In the genomic region with DNA sequence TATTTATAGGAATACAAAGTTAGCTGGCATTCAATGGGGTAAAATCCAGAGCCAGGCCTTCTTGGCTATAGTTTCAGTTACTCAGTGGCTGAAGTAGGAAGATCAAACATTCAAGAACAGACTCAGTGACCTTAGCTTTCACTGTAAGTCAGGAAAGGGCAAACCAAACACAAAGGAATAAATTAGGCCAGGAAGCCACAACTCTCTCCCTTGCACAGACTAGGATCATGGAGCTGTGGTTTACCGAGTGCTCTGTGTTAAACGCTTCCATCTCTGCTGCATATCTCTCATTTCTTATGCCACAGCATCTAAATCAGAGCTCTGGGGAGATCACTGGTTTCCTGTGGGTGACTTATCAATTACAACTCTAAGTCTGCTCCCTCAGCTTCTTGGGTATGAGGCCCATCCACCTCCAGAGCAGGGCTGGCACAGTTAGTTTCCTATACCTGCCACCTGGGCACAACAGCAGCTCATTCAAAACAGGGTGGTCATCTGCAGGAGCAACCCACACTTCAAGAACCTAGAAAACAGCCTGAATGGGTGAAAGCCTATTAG, we compare ENCODE assay signal across 9 mouse cellular contexts. TPM values are rescaled to one million over a fixed set of nuclear protein-coding genes. Genes with fewer than 3 reads are reported as not detected.
DNase-seq lines count a peak whose midpoint lies in the region; ATAC-seq and TF ChIP-seq lines count a peak whose summit lies in the region.
"Had no signal": no experiment of that assay in that cellular context is flagged by ENCODE, and none has a peak within 500 bp of the region (broad histone marks: within the 10 kb centered on the region; RNA-seq: fewer than 3 reads in every experiment).

No protein-coding gene starts in this region.

- no peak for ATAC-seq in lung, embryonic 16.5 days (ENCODE audit: low read depth)
- no peak for ATAC-seq in intestine, postnatal 0 days
- no peak for ATAC-seq in stomach, postnatal 0 days (ENCODE audit: low FRiP score, low TSS enrichment)

- H3K4me2 ChIP-seq in lung, embryonic 16.5 days (ENCODE audit: low read depth, low read length) = no peak overlapping the region
- H3K4me2 ChIP-seq in intestine, postnatal 0 days (replicated peaks; ENCODE audit: low read depth) = no peak overlapping the region
- no peak overlapping the region for H3K4me2 ChIP-seq in stomach, postnatal 0 days (replicated peaks; ENCODE audit: low read depth)

- no peak for DNase-seq in heart, embryonic 10.5 days (ENCODE audit: low spot score)
- no peak for DNase-seq in heart, postnatal 25 days (ENCODE audit: low spot score)
- DNase-seq in lung, adult 2 months = no peak
- DNase-seq in stomach, postnatal 0 days (ENCODE audit: low spot score) = no peak
- no peak for DNase-seq in cerebellum, postnatal 14 days
- DNase-seq in MN1 (ENCODE audit: low spot score) = no peak

- no peak for TF ChIP-seq CTCF in lung, adult 2 months (IDR thresholded peaks at IDR 0.05; ENCODE audit: insufficient read depth, low read length)
- TF ChIP-seq CTCF in intestine, postnatal 0 days (IDR thresholded peaks at IDR 0.05; ENCODE audit: low read depth) = no peak
- no peak for TF ChIP-seq CTCF in stomach, postnatal 0 days (IDR thresholded peaks at IDR 0.05; ENCODE audit: low read depth)

- intact Hi-C loops in heart, postnatal 25 days (cut with DNase I) = no loop called here

- no peaks in the 10 kb centered on the region for H3K9me3 ChIP-seq in heart, embryonic 10.5 days
- H3K9me3 ChIP-seq in lung, embryonic 16.5 days (ENCODE audit: control insufficient read depth, low read length) = no peaks in the 10 kb centered on the region
- no peaks in the 10 kb centered on the region for H3K9me3 ChIP-seq in intestine, postnatal 0 days (ENCODE audit: control insufficient read depth)
- H3K9me3 ChIP-seq in stomach, postnatal 0 days (ENCODE audit: control insufficient read depth, low read length) = no peaks in the 10 kb centered on the region

- H3K27ac ChIP-seq in heart, embryonic 10.5 days = peak overlapping the region; percentile 74; the same call in 1 of the 2 replicates
- H3K27ac ChIP-seq in lung, embryonic 16.5 days (ENCODE audit: low read length) = peak overlapping the region; percentile 76
- peak overlapping the region; percentile 71 for H3K27ac ChIP-seq in intestine, postnatal 0 days (ENCODE audit: low read depth, low read length)
- peak overlapping the region; percentile 71 for H3K27ac ChIP-seq in stomach, postnatal 0 days (replicated peaks)

- no peak for TF ChIP-seq EP300 in stomach, postnatal 0 days (optimal IDR thresholded peaks at IDR 0.05)

- H3K4me3 ChIP-seq in heart, embryonic 10.5 days = no peak overlapping the region
- no peak overlapping the region for H3K4me3 ChIP-seq in lung, embryonic 16.5 days (ENCODE audit: low read length)
- H3K4me3 ChIP-seq in lung, adult 2 months (replicated peaks; ENCODE audit: extremely low read depth, low read depth, low read length) = no peak overlapping the region
- no peak overlapping the region for H3K4me3 ChIP-seq in intestine, postnatal 0 days (ENCODE audit: low read depth, low read length)
- no peak overlapping the region for H3K4me3 ChIP-seq in stomach, postnatal 0 days (ENCODE audit: low read depth, low read length)

- WGBS in heart, embryonic 10.5 days = 76% methylated on average over 2 of the region's 2 CpGs
- 60% methylated on average over 2 of the region's 2 CpGs for WGBS in lung, embryonic 16.5 days
- WGBS in lung, adult 2 months = 39% methylated on average over 2 of the region's 2 CpGs
- 88% methylated on average over 2 of the region's 2 CpGs for WGBS in intestine, postnatal 0 days
- 67% methylated on average over 2 of the region's 2 CpGs for WGBS in stomach, postnatal 0 days

- no peak for TF ChIP-seq POLR2A in lung, adult 2 months (IDR thresholded peaks at IDR 0.05; ENCODE audit: borderline replicate concordance, extremely low read depth, low read depth, low read length)

- peaks cover 13% of the 10 kb centered on the region; the same call in 1 of the 2 replicates for H3K4me1 ChIP-seq in heart, embryonic 10.5 days
- peaks cover 31% of the 10 kb centered on the region for H3K4me1 ChIP-seq in lung, embryonic 16.5 days (replicated peaks; ENCODE audit: control insufficient read depth, insufficient read depth, low read length)
- H3K4me1 ChIP-seq in lung, adult 2 months (ENCODE audit: control insufficient read depth, insufficient read depth, low read length) = peaks cover 24% of the 10 kb centered on the region
- H3K4me1 ChIP-seq in intestine, postnatal 0 days (replicated peaks; ENCODE audit: control insufficient read depth, insufficient read depth, low read length) = peaks cover 17% of the 10 kb centered on the region
- H3K4me1 ChIP-seq in stomach, postnatal 0 days (replicated peaks; ENCODE audit: control insufficient read depth, insufficient read depth) = peaks cover 11% of the 10 kb centered on the region

- no peaks in the 10 kb centered on the region for H3K36me3 ChIP-seq in heart, embryonic 10.5 days
- no peaks in the 10 kb centered on the region for H3K36me3 ChIP-seq in lung, embryonic 16.5 days (ENCODE audit: control insufficient read depth, insufficient read depth, low read length)
- H3K36me3 ChIP-seq in intestine, postnatal 0 days (ENCODE audit: control insufficient read depth, insufficient read depth) = no peaks in the 10 kb centered on the region
- H3K36me3 ChIP-seq in stomach, postnatal 0 days (ENCODE audit: control insufficient read depth, insufficient read depth, low read length) = no peaks in the 10 kb centered on the region

- H3K9ac ChIP-seq in lung, embryonic 16.5 days (ENCODE audit: low read length) = peak overlapping the region; percentile 5
- no peak overlapping the region for H3K9ac ChIP-seq in intestine, postnatal 0 days (ENCODE audit: low read depth, low read length)
- H3K9ac ChIP-seq in stomach, postnatal 0 days (ENCODE audit: low read length) = peak overlapping the region; percentile 0

- no peaks in the 10 kb centered on the region for H3K27me3 ChIP-seq in heart, embryonic 10.5 days (ENCODE audit: insufficient read depth, poor library complexity, severe bottlenecking)
- H3K27me3 ChIP-seq in lung, embryonic 16.5 days (ENCODE audit: control insufficient read depth, insufficient read depth, low read depth, low read length) = no peaks in the 10 kb centered on the region
- H3K27me3 ChIP-seq in intestine, postnatal 0 days (replicated peaks; ENCODE audit: control insufficient read depth, insufficient read depth, low read length) = no peaks in the 10 kb centered on the region
- no peaks in the 10 kb centered on the region for H3K27me3 ChIP-seq in stomach, postnatal 0 days (ENCODE audit: control insufficient read depth, insufficient read depth, low read length)

RNA-seq across cellular contexts. Expression of a gene that starts 12.6 kb away (rescaled TPM):
- polyA plus RNA-seq in heart, embryonic 10.5 days (2016; fragmentation: Nextera tagmentation; extraction: Ambion mirVana) = 5.4 and 5.5 TPM in 2 replicates
- total RNA-seq in heart, postnatal 25 days (2021) = 1 to 10 TPM; 3.4 to 4.2 TPM
- polyA plus RNA-seq in lung, embryonic 16.5 days (2015; fragmentation: Nextera tagmentation; extraction: Ambion mirVana) = 6.5 and 6.8 TPM in 2 replicates
- polyA plus RNA-seq in lung, adult 2 months (2012; rRNA removed) = 5.1 and 5.5 TPM in 2 replicates
- 2.9 and 3.2 TPM in 2 replicates for polyA plus RNA-seq in intestine, postnatal 0 days (2015; fragmentation: Nextera tagmentation; extraction: Ambion mirVana)
- 2.5 and 2.6 TPM in 2 replicates for polyA plus RNA-seq in stomach, postnatal 0 days (2015; fragmentation: Nextera tagmentation; extraction: Ambion mirVana)

RNA-seq across cellular contexts. Expression of a gene that starts 13.6 kb away (rescaled TPM):
- 17.0 and 17.3 TPM in 2 replicates for polyA plus RNA-seq in heart, embryonic 10.5 days (2016; fragmentation: Nextera tagmentation; extraction: Ambion mirVana)
- 1 to 10 TPM; 5.6 to 7.5 TPM for total RNA-seq in heart, postnatal 25 days (2021)
- polyA plus RNA-seq in lung, embryonic 16.5 days (2015; fragmentation: Nextera tagmentation; extraction: Ambion mirVana) = 16.0 and 17.5 TPM in 2 replicates
- 19.9 and 21.9 TPM in 2 replicates for polyA plus RNA-seq in lung, adult 2 months (2012; rRNA removed)
- 45.1 and 52.6 TPM in 2 replicates for polyA plus RNA-seq in intestine, postnatal 0 days (2015; fragmentation: Nextera tagmentation; extraction: Ambion mirVana)
- 11.1 and 11.5 TPM in 2 replicates for polyA plus RNA-seq in stomach, postnatal 0 days (2015; fragmentation: Nextera tagmentation; extraction: Ambion mirVana)

RNA-seq across cellular contexts. Expression of a gene that starts 42.0 kb away (rescaled TPM):
- polyA plus RNA-seq in heart, embryonic 10.5 days (2016; fragmentation: Nextera tagmentation; extraction: Ambion mirVana) = 34.4 and 46.6 TPM in 2 replicates
- 10 to 100 TPM; 78.1 to 81.2 TPM for total RNA-seq in heart, postnatal 25 days (2021)
- 20.6 and 23.9 TPM in 2 replicates for polyA plus RNA-seq in lung, embryonic 16.5 days (2015; fragmentation: Nextera tagmentation; extraction: Ambion mirVana)
- 14.7 and 23.8 TPM in 2 replicates for polyA plus RNA-seq in lung, adult 2 months (2012; rRNA removed)
- 47.3 and 49.4 TPM in 2 replicates for polyA plus RNA-seq in intestine, postnatal 0 days (2015; fragmentation: Nextera tagmentation; extraction: Ambion mirVana)
- polyA plus RNA-seq in stomach, postnatal 0 days (2015; fragmentation: Nextera tagmentation; extraction: Ambion mirVana) = 31.6 and 33.0 TPM in 2 replicates

RNA-seq across cellular contexts. Expression of a gene that starts 49.6 kb away (rescaled TPM):
- polyA plus RNA-seq in heart, embryonic 10.5 days (2016; fragmentation: Nextera tagmentation; extraction: Ambion mirVana) = not detected in 2 replicates
- 1 to 10 TPM; 3.1 to 3.6 TPM for total RNA-seq in heart, postnatal 25 days (2021)
- 1.8 and 5.6 TPM in 2 replicates for polyA plus RNA-seq in lung, embryonic 16.5 days (2015; fragmentation: Nextera tagmentation; extraction: Ambion mirVana)
- 193 and 242 TPM in 2 replicates for polyA plus RNA-seq in lung, adult 2 months (2012; rRNA removed)
- 4.8 and 5.4 TPM in 2 replicates for polyA plus RNA-seq in intestine, postnatal 0 days (2015; fragmentation: Nextera tagmentation; extraction: Ambion mirVana)
- polyA plus RNA-seq in stomach, postnatal 0 days (2015; fragmentation: Nextera tagmentation; extraction: Ambion mirVana) = 1.8 TPM in 2 replicates
- polyA plus RNA-seq: C2C12 had no signal

RNA-seq across cellular contexts. Expression of a gene that starts 56.0 kb away (rescaled TPM):
- 41.2 and 50.5 TPM in 2 replicates for polyA plus RNA-seq in heart, embryonic 10.5 days (2016; fragmentation: Nextera tagmentation; extraction: Ambion mirVana)
- total RNA-seq in heart, postnatal 25 days (2021) = 10 to 100 TPM; 47.7 to 49.6 TPM
- 34.0 and 36.4 TPM in 2 replicates for polyA plus RNA-seq in lung, embryonic 16.5 days (2015; fragmentation: Nextera tagmentation; extraction: Ambion mirVana)
- polyA plus RNA-seq in lung, adult 2 months (2012; rRNA removed) = 170 and 173 TPM in 2 replicates
- polyA plus RNA-seq in intestine, postnatal 0 days (2015; fragmentation: Nextera tagmentation; extraction: Ambion mirVana) = 95.0 and 100 TPM in 2 replicates
- polyA plus RNA-seq in stomach, postnatal 0 days (2015; fragmentation: Nextera tagmentation; extraction: Ambion mirVana) = 85.0 and 90.1 TPM in 2 replicates
